Mouse (Mus musculus) hindbrain, postnatal 0 days (tissue): ENCODE results near the gene Serpina3j. TPM values are rescaled to one million over a fixed set of nuclear protein-coding genes. Genes with fewer than 3 reads are reported as not detected.

Source experiments
- ATAC-seq: fragments of 200-750 bp; cut with Nextera tagmentation; 2 replicates; pipeline ENCODE4 v1.8.0; 2017; ENCODE audit warnings: mild to moderate bottlenecking, moderate TSS enrichment, moderate library complexity
- DNase-seq: peaks from one replicate; pipeline ENCODE4 v3.0.0-alpha.2; 2015; ENCODE audit warnings: low spot score
- H3K27ac ChIP-seq: fragments of 300-500 bp; sonication (generic); 2 replicates; pipeline ENCODE4 v1.5.1; 2014; ENCODE audit warnings: mild to moderate bottlenecking
- H3K27me3 ChIP-seq: fragments of 300-500 bp; sonication (generic); 2 replicates; pipeline ENCODE4 v1.6.1; 2014; ENCODE audit warnings: low read length, mixed read lengths; ENCODE audit not compliant: insufficient read depth
- H3K36me3 ChIP-seq: fragments of 300-500 bp; sonication (generic); 2 replicates; pipeline ENCODE4 v1.6.1; 2014; ENCODE audit warnings: low read length, mixed read lengths; ENCODE audit not compliant: insufficient read depth
- H3K4me1 ChIP-seq: fragments of 300-500 bp; sonication (generic); 2 replicates; pipeline ENCODE4 v1.6.1; 2014; ENCODE audit warnings: antibody characterized with exemption, low read length, mixed read lengths; ENCODE audit not compliant: insufficient read depth
- H3K4me2 ChIP-seq: fragments of 300-500 bp; sonication (generic); 2 replicates; pipeline ENCODE4 v1.6.1; 2014; ENCODE audit warnings: low read depth, mild to moderate bottlenecking, low read length, moderate library complexity, mixed read lengths
- H3K4me3 ChIP-seq: fragments of 300-500 bp; sonication (generic); 2 replicates; pipeline ENCODE4 v1.5.1; 2014; ENCODE audit warnings: low read length
- H3K9ac ChIP-seq: fragments of 300-500 bp; sonication (generic); replicated peaks from 2 replicates; pipeline ENCODE4 v1.6.1; 2014; ENCODE audit warnings: mild to moderate bottlenecking, low read length, moderate library complexity, mixed read lengths
- H3K9me3 ChIP-seq: fragments of 300-500 bp; sonication (generic); 2 replicates; pipeline ENCODE4 v1.6.1; 2016; ENCODE audit warnings: low read length, mixed read lengths
- CTCF ChIP-seq: IDR thresholded peaks from 2 replicates; pipeline ENCODE4 v1.5.1; 2016; ENCODE audit warnings: antibody characterized with exemption, control low read depth, low read depth
- WGBS: fragments of 180-500 bp; shearing (Covaris S2); extraction: QIAGEN DNeasy Blood & Tissue Kit; methylation state at CpG from one replicate; pipeline ENCODE4 v1.1.7; 2014; 5-methylcytosine and 5-hydroxymethylcytosine counted together
- polyA plus RNA-seq: library from polyadenylated mRNA; unstranded; fragments of >200 nt; fragmentation: Nextera tagmentation; extraction: Ambion mirVana; gene quantifications from 2 replicates; pipeline ENCODE4 v1.2.1, GENCODE M21; 2015
- total RNA-seq: library from RNA; depleted of rRNA; stranded (reverse); fragments of >200 nt; gene quantifications from 2 replicates; pipeline ENCODE4 v1.2.3, GENCODE M21; 2014; rRNA removed

Gene Serpina3j
- total RNA-seq (not detected in 2 replicates), polyA plus RNA-seq (not detected in 2 replicates)

DNA sequence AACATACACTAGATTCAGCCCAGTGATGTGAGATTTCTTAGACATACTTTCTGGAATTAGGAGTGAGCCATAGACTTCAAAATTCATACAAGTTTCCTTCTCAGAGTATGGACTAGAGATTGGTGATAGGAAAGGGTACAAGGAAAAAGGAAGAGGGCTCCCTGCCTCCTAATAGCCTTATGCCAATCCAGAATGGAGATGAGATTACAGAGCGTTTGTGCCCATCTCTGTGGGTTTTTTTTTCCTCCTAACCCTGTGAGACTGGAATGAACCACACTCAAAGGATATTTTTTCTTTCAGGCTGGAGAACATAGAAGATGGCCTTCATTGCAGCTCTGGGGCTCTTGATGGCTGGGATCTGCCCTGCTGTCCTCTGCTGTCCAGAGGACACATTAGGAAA, at the start of gene Serpina3j:
Gene Serpina3j, plus strand, starts transcription at position 301 of the 400 bp plus-strand sequence.
- Histone ChIP-seq H3K4me3 (no peak within 1 kb of the TSS), H3K27ac (no peak within 1 kb of the TSS), H3K4me2 (no peak within 1 kb of the TSS), H3K27me3 (no peaks in the 10 kb centered on the region), H3K36me3 (no peaks in the 10 kb centered on the region), H3K9ac (no peak within 1 kb of the TSS), H3K4me1 (no peaks in the 10 kb centered on the region), H3K9me3 (no peaks in the 10 kb centered on the region)
- no peak for TF ChIP-seq CTCF
- WGBS = 96% methylated on average over 1 of the region's 1 CpGs
- ATAC-seq (no peak), DNase-seq (no peak)

DNA sequence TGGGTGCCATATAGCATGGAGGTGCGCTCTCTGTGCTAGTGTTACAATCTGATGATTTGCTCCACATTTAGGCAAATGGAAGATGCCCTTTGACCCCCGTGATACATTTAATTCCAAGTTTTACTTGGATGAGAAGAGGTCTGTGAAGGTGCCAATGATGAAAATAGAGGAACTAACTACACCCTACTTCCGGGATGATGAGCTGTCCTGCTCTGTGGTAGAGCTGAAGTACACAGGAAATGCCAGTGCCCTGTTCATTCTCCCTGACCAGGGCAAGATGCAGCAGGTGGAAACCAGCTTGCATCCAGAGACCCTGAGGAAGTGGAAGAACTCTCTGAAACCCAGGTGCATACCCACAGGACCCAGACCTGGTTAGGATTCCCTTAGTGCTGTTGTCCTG, 48.0 kb upstream of the Serpina3j start:
- no peak for TF ChIP-seq CTCF
- Histone ChIP-seq H3K4me1 (no peaks in the 10 kb centered on the region), H3K9me3 (no peaks in the 10 kb centered on the region), H3K9ac (no peak overlapping the region), H3K27me3 (no peaks in the 10 kb centered on the region), H3K27ac (no peak overlapping the region), H3K36me3 (no peaks in the 10 kb centered on the region), H3K4me3 (no peak overlapping the region), H3K4me2 (no peak overlapping the region)
- 83% methylated on average over 3 of the region's 3 CpGs for WGBS
- DNase-seq (no peak), ATAC-seq (no peak)

- Histone ChIP-seq H3K9me3 (no peaks in the 10 kb centered on the region), H3K9ac (no peak overlapping the region), H3K4me2 (no peak overlapping the region), H3K4me3 (no peak overlapping the region), H3K4me1 (no peaks in the 10 kb centered on the region), H3K27ac (no peak overlapping the region), H3K36me3 (no peaks in the 10 kb centered on the region), H3K27me3 (no peaks in the 10 kb centered on the region)
- 71% methylated on average over 18 of the region's 18 CpGs for WGBS
- no peak for TF ChIP-seq CTCF
- ATAC-seq (no peak), DNase-seq (peak; percentile 25)
Observed at GRCm38 (mm10) chr12:104278216-104279055, 35.9 kb upstream of the Serpina3j start.

DNA sequence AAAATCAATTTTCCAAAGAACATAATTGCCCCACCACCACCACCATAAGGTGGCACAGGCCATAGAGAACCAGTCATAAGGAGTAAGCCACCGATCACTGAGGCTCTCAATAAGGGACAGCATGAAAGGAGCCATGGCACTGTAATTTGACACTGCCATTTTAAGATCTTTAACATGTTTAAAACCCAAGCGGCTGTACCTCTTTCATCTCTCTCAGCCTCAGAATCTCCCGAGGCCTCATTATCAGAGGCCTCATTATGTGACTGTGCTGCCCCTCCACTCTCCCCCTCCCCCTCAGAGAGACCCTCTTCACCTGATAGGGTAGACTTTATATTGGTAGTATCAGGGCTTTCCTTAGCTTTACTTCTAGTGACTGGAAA, 35.3 kb upstream of the Serpina3j start:
- H3K27me3 ChIP-seq = no peaks in the 10 kb centered on the region
- H3K36me3 ChIP-seq = no peaks in the 10 kb centered on the region
- no peaks in the 10 kb centered on the region for H3K4me1 ChIP-seq
- ATAC-seq (no peak), DNase-seq (no peak)
- no peak overlapping the region for H3K27ac ChIP-seq
- no peak overlapping the region for H3K4me3 ChIP-seq
- no peak overlapping the region for H3K9ac ChIP-seq
- TF ChIP-seq CTCF = no peak
- no peak overlapping the region for H3K4me2 ChIP-seq
- no peaks in the 10 kb centered on the region for H3K9me3 ChIP-seq
- 23% methylated on average over 3 of the region's 3 CpGs for WGBS

- Histone ChIP-seq H3K27me3 (no peaks in the 10 kb centered on the region), H3K4me3 (no peak overlapping the region), H3K27ac (no peak overlapping the region), H3K9me3 (no peaks in the 10 kb centered on the region), H3K4me1 (no peaks in the 10 kb centered on the region), H3K9ac (no peak overlapping the region), H3K36me3 (no peaks in the 10 kb centered on the region), H3K4me2 (no peak overlapping the region)
- ATAC-seq (no peak), DNase-seq (no peak)
- WGBS = 93% methylated on average over 11 of the region's 11 CpGs
- TF ChIP-seq CTCF = no peak
Observed at GRCm38 (mm10) chr12:104283380-104283779, 31.0 kb upstream of the Serpina3j start.

DNA sequence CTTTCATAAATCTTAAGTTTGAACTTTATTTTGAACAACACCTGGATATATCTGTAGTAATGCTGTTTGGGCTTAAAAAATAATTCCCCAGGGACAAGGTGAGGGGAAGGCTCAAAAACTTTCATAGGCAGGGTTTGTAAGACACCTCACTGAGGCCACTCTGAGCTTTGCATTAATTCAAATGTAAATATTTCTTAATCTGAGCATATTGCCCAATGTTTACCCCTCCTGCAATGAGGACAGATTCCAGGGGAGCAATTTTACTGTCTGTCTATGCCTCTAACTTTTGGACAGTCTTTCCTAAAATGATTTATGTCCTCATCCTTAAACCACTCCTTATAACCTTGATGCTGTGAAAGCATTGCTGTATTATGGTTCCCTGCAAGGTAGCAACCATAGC, 26.0 kb upstream of the Serpina3j start:
- DNase-seq = no peak

GRCm38 (mm10) chr12:104289872-104290271, 24.5 kb upstream of the Serpina3j start:
- DNase-seq (no peak), ATAC-seq (no peak)
- no peak for TF ChIP-seq CTCF
- H3K4me1 ChIP-seq = no peaks in the 10 kb centered on the region
- H3K36me3 ChIP-seq = no peaks in the 10 kb centered on the region
- H3K9ac ChIP-seq = no peak overlapping the region
- no peaks in the 10 kb centered on the region for H3K27me3 ChIP-seq
- 46% methylated on average over 4 of the region's 4 CpGs for WGBS
- no peak overlapping the region for H3K27ac ChIP-seq
- no peak overlapping the region for H3K4me2 ChIP-seq
- no peaks in the 10 kb centered on the region for H3K9me3 ChIP-seq
- no peak overlapping the region for H3K4me3 ChIP-seq

More for the DNA sequence above, 26.0 kb upstream of the Serpina3j start:
- Histone ChIP-seq H3K36me3 (no peaks in the 10 kb centered on the region), H3K9me3 (no peaks in the 10 kb centered on the region), H3K27me3 (no peaks in the 10 kb centered on the region), H3K4me2 (no peak overlapping the region), H3K27ac (no peak overlapping the region), H3K9ac (no peak overlapping the region), H3K4me3 (no peak overlapping the region), H3K4me1 (no peaks in the 10 kb centered on the region)
- no peak for ATAC-seq
- no peak for TF ChIP-seq CTCF
